Mouse (Mus musculus) inflammation-experienced regulatory T-cells, adult 6 months (primary cell): ENCODE measurements around the gene Cfap20. TPM values are rescaled to one million over a fixed set of nuclear protein-coding genes. Genes with fewer than 3 reads are reported as not detected.

ENCODE experiments used
- ATAC-seq: one replicate; pipeline ENCODE4 v1.8.0; 2017
- polyA plus RNA-seq, 3 experiments: library from polyadenylated mRNA; unstranded; fragments of 100-300 nt; shearing (Covaris generic); gene quantifications; one replicate each; pipeline ENCODE4 v1.2.1; 2017

Cfap20 gene
- polyA plus RNA-seq, result 10 to 100 TPM; 55.7 to 72.2 (median 70.1) TPM

DNA sequence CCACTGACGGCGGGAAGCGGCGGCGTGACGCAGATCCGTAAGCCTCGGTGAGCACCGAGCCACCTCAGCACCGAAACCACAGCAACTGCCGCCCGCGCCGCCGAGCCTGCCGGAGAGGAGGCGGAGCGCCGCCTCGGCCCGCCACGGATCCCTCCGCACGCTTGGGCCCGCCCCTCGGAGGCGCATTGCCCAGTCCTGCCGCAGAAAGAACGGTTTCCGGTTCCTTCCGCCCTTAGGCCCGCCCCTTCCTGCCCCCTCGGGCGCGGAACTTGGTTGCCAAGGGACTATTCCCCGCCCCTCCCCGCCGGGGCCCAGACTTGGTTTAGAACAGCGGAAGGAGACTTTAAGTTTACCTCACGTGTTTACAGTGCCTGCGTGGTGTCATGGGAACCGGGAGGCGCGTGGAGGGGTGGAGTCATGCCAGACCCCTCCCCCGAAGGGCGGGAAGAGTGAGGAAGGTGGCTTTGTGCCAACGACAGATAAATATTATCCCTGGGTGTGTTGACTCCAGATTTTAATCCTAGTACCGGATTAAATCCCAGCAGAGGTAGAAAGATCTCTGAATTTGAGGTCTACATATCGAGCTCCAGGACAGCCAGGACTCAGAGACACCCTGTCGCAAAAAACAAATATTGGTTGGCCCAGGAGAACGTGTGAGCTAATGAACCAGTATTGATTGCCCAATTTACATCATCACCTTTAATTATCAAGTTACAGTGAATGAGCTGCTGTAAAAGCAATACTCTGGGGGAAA is at the start of gene Cfap20:
Cfap20 (minus strand) TSS at position 184 of the 754 bp plus-strand sequence.
- peak; percentile 96 for ATAC-seq

DNA sequence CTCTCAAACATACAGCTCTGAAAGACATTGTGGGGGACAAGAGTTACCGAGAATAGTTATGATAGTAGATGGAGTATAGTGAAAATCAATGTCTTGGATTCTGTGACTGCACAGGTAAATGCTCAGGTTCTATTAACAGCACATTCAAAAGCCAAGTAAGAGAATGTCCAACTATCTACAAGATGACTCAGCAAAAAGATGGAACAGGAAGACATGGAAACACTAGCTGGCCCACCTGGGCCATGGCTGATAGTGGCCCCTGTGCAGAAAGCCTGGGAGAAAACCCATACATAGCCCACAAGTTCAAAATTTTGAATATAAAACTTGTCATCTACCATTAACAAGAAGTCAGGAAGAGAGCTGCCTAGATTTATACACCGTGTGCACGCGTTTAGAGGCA is 35.3 kb upstream of the Cfap20 start:
- no peak for ATAC-seq

DNA sequence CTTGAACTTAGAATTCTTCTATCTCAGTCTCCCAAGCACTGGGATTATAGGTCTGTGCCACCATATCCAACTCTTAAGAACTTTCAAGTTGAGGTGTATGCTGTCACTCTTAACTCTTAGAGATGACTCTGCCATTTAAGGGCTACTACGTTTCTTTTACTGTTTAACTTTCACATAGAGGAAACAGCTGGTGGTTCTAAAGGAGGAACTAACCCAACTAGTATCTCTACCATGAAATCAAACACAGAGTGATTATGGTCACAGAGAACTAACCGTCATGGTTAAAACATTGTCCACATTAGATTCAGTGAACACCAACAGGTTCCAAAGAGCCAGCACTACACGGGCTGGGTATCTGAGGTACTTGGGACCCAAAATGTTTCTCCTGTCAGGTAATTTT is 34.3 kb upstream of the Cfap20 start:
- no peak for ATAC-seq

DNA sequence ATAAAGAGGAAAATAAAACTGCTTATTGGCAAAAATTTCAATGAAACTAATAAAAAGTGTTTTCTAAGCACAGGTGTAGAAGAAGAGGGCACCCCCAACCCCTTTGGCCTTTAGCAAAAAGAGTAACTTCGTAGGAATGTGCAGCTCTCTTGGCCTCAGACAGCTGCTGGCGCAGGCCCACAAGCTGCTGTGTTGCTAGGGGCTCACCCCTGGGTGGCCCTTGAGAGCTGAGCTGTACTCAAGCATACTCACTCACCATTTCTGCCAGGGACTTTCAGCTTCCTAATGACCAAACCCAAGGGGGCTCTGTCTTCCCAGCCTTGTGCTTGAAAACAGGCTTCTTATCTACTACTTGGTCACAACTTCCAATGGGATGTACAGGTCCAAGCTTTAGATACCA is 31.9 kb upstream of the Cfap20 start:
- no peak for ATAC-seq

DNA sequence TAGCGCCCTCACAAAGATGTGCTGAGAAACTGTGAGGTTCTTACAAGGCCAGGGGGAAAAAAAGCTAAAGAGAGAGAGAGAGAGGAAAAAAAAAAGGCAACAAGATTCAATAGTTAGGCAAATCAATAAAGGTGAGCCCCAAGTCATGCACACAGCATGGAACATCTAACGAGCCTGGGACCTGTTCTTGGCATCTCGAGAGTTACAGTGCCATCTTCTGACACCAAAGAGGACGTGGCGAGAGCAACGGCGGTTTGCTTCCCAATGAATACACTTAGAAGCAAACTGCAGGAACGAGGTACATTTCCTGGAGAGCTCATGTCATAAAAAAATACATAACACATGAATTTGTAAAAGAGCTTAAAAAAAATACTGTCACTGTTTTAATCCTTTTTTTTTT is 17.8 kb upstream of the Cfap20 start:
- ATAC-seq, result no peak

DNA sequence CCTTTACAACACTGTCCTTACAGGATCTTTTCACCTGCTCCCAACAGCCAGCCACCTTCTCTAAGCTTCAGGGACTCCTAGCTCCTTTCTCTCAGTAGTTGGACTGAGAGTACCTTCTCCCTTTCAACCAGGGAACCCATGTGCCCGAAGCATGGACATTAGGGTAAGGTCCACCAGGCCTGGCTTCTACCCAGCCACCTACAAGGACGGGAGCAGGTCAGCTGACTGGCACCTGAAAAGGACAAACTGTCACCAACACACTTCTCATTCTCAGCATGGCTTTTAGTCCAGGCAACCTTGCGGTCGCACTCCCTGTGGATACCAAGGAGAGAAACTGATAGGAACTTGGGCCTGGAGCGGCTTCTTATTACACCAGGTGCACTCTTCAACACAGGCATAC is 15.6 kb upstream of the Cfap20 start:
- ATAC-seq, result no peak

DNA sequence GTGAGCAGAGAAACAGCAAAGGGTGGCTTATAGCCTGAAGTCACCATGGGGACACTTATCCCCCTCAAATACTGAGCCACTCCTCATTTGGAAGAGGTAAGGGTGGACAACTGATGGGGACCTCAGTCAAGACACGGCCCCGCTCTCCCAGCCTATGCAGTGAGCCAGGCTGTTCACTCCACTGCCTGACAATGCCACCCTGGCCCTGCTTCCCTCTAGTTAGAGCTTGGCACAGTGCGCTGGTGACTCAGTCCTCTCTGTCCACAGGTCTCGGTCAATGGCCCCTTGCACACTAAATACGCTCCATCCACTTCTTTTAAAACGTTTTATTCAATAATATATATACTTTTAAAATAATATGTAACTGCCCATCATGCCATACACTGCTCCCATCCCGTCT is 13.0 kb upstream of the Cfap20 start:
- ATAC-seq, result no peak

DNA sequence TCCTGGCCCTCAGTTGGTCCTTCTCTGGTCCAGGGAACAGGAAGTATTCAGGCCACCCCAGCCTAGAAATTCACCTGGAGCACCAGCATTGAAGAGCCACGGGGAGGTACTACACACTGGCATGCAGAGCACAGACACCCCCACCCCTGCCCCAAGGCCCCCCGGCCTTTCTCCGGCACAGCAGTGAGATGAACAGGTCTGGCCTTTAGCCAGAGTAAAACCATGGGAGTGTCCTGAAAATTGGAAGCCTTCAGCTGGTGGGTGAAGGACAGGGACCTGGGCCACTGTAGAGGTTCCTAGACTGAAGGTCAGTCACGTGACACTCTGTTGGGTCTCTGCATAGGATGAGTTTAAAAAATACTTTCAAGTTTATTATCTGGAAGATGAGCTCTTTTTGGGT is 10.4 kb upstream of the Cfap20 start:
- ATAC-seq, result no peak

DNA sequence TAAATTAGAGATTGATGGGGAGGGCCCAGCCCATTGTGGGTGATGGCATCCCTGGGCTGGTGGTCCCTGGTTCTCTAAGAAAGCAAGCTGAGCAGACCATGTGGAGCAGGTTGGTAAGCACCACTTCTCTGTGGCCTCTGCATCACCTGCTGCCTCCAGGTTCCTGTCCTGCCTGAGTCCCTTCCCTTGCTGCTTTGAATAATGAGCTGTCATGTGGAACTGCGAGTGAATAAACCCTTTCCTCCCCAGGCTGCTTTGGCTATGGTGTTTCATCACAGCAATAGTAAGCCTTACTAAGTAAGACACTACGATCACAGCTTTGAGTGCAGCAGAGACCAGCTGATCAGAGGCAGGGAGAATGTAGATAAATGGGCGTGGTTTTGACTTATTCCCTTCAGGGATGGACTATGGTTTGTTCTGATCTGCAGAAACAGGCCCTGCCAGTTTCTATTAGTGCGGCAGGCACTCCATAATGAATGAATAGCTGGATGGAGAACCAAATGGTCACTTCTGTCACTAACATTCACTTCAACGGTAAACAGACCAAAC is 6.9 kb upstream of the Cfap20 start:
- ATAC-seq, result no peak

DNA sequence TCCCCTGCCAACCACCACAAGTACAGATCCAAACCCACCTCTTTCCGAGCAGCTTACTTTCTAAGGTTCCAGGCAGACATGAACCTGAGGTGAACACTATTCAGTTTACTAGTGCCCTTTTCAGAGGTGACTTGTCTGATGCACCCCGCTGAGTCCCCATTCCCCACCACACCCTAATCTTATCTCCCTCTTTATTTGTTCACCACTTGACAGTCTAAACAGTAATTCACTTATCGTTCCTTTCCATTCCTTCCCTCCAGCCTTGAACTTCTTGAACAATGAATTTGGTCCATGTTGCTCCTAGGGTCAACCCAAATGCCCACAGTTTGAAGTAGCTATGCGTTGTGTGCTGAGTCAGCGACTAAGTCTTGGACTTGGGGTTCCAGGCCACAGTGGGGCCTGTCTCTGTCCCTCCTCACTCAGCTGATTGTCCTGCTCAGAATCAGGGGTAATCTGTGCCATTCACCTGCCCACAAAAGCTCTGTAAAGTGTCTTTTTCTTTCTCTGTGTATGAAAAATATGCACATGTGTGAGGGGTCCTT is 5.6 kb upstream of the Cfap20 start:
- no peak for ATAC-seq

DNA sequence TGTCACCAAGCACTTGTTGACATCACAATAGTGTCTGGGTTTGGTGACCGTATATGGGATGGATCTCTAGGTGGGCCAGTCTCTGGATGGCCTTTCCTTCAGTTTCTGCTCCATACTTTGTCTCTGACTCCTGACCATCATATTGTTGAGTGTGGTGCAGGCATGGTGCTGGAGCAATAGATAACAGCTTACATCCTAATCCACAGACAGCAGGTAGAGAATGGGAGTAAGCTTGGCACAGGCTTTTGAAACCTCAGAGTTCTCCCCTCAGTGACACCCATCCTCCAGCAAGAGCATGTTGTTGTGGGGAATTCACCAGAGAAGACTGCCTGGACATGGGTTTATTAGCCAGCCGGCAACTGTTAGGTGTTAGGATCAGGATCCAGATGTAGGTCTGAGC is 4.8 kb upstream of the Cfap20 start:
- ATAC-seq, result no peak

DNA sequence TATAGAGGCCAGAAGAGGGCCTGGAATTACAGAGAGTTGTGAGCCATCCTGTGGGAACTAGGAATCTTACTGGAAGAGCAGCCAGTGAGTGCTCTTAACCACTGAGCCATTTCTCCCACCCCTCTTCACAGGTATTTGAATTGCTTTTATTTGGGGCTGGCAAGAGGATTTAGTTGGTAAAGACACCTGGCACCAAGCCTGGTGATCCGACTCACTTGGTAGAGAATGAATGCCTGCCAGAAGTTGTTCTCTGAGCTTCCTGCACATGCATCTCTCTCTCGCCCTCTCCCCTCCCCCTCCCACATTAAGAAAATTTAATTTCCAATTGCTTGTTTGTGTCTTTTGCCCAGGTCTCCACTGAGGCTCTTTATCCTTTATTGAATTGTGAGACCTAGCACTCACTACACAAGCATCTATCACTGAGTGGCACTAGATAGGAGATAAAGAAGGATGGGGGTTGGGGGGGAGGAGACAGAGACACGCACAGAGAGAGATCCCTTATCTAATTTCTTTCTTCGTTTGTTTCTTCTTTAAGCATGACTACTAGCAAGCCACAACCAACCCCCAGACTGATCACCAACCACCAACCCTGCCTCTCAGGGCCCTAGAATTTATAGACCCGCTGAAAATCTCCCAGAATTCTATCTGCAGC is 2.8 kb upstream of the Cfap20 start:
- no peak for ATAC-seq

DNA sequence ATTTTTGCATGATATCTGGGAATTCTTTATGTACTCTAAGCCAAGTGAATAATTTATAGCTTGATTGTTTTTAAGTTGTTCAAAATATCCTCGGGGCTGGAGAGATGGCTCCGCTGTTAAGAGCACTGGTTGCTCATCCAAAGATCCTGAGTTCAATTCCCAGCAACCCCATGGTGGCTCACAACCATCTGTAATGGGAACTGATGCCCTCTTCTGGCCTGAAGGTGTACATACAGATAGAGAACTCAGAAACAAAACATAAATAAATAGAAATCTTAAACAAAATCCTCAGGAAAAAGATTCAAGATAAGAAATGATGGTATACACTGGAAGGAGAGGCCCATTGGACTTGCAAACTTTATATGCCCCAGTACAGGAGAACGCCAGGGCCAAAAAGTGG is 1.3 kb upstream of the Cfap20 start:
- no peak for ATAC-seq

DNA sequence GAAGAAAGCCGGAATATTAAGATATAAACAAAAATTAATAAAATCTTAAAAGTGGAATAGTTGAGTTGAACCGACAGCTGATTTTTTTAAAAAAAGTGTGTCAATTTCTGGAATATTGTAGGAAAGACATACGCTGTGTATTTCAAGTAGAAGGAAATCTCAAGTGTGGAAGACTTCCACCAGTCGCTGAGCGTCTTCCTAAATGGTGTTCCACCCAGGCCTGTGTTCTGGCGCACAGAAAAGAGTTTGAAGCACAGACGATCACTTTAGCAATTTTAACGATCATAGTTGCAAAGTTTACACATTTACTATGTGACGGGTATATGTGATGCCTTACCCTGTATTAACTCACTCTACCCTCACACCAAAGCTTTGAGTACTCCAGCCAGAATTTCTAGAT is 802 bp upstream of the Cfap20 start:
- ATAC-seq, result no peak

DNA sequence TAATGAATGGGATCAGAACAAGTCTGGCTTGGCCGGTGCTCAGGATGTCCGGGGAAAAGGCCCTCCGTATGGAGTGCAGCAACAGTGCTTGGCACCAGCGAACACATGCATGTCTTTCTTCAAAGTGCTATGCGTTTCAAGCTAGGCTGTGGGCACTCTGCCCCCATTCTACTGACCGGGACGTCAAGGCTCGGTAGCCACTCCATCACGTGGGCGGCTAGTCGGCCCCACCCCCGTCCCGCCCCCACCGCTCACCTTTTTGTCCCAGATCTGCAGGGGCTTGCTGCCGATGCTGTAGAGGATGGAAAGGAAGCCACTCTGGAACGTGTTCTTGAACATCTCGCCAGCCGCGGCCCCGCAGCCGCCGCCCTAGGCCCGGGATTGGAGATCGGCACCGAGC is 436 bp downstream of the Cfap20 start:
- no peak for ATAC-seq

DNA sequence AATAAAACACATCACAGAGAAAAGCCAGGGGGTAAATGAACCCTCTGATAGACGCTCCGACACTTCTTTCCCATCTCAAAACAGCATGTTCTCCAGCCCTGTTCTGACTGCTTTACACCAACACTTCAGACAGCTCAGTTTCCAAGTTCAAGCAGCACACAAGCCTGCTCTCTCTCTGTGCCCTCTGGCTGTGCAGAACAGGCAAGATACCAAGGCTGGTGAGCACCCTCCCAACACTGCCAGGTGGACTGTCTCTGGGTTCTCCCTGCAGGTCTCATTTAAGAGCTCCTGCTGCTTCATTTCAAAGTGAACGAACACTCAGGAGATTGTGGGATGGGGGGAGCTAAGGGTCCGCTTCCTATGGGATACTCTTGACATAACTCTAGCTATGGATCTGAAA is 1.5 kb downstream of the Cfap20 start:
- ATAC-seq, result no peak

DNA sequence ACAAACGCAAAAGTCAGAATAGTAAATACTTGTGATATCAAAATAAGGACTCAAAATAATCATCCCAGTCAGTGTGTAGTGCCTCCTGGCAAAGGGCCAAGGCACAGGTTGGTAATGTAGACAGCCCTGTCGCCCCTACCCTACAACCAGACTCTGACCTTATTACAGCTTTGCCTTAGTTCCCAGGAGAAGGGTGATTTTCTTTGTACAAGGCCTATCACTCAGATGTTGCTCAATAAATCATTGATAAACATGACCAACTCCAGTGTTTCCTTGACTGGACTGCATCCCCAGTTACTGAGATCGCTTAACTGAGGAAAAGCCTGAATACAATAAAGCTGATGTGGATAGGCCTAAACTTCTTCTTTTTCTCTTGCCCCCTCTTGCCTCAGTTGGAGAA is 2.2 kb downstream of the Cfap20 start:
- ATAC-seq, result no peak

DNA sequence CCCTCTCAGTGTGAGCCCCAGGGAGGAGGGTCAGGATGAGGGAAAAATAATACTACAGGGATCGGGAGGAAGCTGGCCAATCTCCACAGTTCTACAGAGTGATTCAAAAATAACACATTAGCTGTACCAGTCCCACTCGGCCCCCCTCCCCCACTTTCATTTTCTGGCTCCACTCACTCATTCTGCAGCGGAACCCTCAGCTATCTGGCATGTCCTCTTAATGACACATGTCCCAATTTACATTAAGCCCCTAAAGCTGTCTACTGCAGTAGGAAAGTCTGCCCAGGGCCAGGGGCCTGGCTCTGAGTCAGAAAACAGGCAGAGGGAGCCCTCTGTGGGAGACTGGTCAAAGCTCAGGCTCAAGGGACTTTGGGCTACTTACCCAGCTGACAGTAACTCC is 4.7 kb downstream of the Cfap20 start:
- ATAC-seq, result no peak

DNA sequence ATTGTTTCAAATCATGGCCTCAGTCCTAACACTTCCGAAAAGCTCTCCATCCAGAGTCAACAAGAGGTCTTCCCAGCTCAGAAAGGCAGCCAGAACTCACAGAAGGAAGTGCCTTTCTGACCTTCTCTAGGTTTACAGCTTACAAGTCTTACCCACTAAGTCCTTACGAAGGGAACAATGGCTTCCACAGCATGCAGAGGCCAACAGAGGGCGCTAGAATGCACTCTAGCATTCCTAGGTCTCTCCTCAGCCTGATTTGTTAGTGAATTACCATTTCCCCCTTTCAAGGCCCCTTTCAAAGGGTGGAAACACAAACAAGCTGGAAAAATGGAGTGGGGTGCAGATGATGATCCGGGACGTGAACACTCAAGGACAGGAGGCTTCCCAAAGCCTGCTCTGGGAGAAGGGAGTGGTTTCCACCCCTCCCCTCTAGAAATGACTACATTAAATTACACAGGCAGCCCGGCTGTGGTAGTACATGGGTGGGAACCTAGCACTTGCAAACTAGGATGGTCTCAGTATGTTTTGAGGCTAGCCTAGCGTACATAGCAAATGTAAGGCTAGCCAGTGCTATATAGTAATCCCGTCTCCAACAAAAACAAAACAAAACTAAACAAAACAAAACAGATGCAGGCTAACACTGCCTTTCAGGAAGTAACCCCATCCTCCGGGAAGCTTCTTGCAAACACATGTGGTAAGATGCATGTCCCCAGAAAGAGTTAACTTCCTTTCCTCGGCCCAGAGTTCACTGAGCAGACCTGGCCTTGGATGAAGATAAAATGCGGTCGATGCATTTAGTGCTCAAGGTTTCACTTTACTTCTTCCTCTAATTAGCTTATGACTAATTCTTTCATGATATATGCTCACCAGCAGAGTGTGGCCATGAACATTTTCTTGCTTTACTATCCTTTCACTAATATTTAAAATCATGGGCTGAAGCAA is 6.8 kb downstream of the Cfap20 start:
- ATAC-seq, result peak; percentile 70

DNA sequence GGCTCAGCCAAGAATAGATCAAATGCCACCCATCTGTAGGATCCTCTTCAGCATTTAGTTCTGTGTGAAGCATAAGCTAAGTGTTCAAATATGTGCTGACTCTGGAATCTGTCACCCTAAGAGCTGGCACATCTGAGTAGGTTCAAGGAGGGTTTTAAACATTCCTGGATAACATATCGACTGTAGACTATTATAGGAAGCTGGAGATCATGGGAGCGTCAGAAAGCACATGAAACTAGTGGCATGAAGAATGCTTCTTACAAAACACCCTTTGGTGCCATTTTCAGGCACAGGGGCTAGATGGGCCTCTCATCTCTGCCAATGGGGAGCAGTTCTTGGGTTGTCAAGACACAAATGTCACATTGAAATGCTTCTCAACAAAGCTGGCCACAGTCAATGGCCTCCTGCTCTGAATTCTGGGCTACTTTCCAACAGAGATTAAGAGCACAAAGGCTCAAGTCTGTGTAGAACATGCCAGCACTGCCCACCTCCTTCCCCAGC is 7.8 kb downstream of the Cfap20 start:
- ATAC-seq, result no peak

DNA sequence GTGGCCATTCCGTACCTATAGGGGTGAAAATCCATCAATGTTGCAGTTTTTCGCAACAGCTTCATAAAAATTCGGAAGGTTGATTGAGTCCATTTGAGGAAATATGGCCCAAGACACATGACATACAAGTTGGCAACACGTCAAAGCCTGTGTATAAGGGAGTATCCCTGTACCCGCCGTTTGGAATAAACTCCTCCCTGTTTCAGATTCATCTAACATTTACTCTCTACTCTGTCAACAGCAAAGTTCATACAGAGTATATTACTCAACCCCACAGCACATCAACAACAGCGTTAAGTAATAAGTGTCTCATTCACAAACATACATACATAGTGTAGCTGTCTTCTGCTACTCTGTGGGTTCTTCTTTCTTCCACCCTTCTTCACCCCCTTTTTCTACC is 10.0 kb downstream of the Cfap20 start:
- no peak for ATAC-seq

DNA sequence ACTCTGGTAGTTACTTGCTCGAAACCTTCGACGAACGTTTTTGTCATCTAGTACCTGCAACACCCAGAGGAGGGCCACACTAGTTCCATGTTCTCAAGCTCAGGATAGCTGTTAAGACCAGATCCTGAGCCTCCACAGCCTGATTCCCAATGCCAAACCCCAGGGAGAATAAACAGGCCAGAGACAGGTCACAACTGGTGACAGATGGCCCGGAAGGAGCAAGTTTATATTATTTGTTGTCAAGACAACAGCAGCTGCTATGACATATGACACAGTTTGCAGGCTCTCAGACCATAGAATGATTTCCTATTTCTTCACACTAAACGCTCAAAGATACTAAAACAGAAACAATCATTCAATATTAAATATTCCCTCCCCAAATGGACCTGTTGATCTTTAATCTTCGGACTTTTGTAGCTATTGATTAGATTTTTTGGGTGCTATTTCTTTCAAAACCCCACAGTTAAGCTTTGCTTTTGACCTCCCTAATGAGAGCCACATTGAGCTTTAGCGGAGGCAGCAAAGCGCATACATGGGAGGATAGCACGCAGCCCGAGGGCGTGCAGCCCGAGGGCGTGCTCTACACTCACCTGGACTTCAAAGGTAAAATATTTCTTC is 12.4 kb downstream of the Cfap20 start:
- ATAC-seq, result no peak
